In genomic region chr1:40409882-40410281, GRCm38 (mm10) we compare ENCODE assay signal across 28 mouse cellular contexts. TPM values are rescaled to one million over a fixed set of nuclear protein-coding genes. Genes with fewer than 3 reads are reported as not detected.
DNase-seq lines count a peak whose midpoint lies in the region; ATAC-seq and TF ChIP-seq lines count a peak whose summit lies in the region.
"Had no signal": no experiment of that assay in that cellular context is flagged by ENCODE, and none has a peak within 500 bp of the region (broad histone marks: within the 10 kb centered on the region; RNA-seq: fewer than 3 reads in every experiment).

No protein-coding gene starts in this region.

- H3K27me3 ChIP-seq in liver, adult 2 months (ENCODE audit: control insufficient read depth, insufficient read depth, low read length), result no peaks in the 10 kb centered on the region
- no peaks in the 10 kb centered on the region for H3K27me3 ChIP-seq in liver, embryonic 12.5 days (replicated peaks)
- H3K27me3 ChIP-seq: forebrain, embryonic 15.5 days; heart, embryonic 15.5 days; hindbrain, embryonic 13.5 days; limb, embryonic 15.5 days; liver, embryonic 15.5 days; lung, embryonic 15.5 days; neural tube, embryonic 13.5 days; Patski had no signal

- no peaks in the 10 kb centered on the region for H3K79me2 ChIP-seq in liver, adult 2 months (ENCODE audit: control insufficient read depth, insufficient read depth, low read length)

- intact Hi-C loops in left cerebral cortex, postnatal 4 days (cut with DNase I), result no loop called here

- TF ChIP-seq CTCF in liver, adult 2 months (IDR thresholded peaks at IDR 0.05; ENCODE audit: low read depth, low read length), result no peak

- no peak for TF ChIP-seq POLR2A in liver, adult 2 months (IDR thresholded peaks at IDR 0.05; ENCODE audit: extremely low read depth, insufficient read depth, low read length)

- no peak overlapping the region for H3K4me2 ChIP-seq in liver, embryonic 12.5 days
- H3K4me2 ChIP-seq: forebrain, embryonic 15.5 days; heart, embryonic 15.5 days; hindbrain, embryonic 13.5 days; limb, embryonic 15.5 days; liver, embryonic 15.5 days; lung, embryonic 15.5 days; midbrain, embryonic 11.5 days; neural tube, embryonic 13.5 days had no signal

- no peak overlapping the region for H3K27ac ChIP-seq in liver, adult 2 months (replicated peaks; ENCODE audit: insufficient read depth, low read depth, low read length)
- no peak overlapping the region for H3K27ac ChIP-seq in liver, embryonic 12.5 days
- H3K27ac ChIP-seq: forebrain, embryonic 15.5 days; heart, embryonic 15.5 days; hindbrain, embryonic 13.5 days; kidney, postnatal 0 days; limb, embryonic 15.5 days; liver, embryonic 15.5 days; lung, embryonic 15.5 days; neural tube, embryonic 13.5 days had no signal

- no peaks in the 10 kb centered on the region for H3K4me1 ChIP-seq in liver, adult 2 months (ENCODE audit: control insufficient read depth, insufficient read depth, low read length)
- peaks cover 10% of the 10 kb centered on the region for H3K4me1 ChIP-seq in liver, embryonic 12.5 days
- H3K4me1 ChIP-seq: forebrain, embryonic 15.5 days; heart, embryonic 15.5 days; hindbrain, embryonic 13.5 days; limb, embryonic 15.5 days; lung, embryonic 15.5 days; neural tube, embryonic 13.5 days had no signal

- H3K9ac ChIP-seq in liver, adult 2 months (ENCODE audit: low read depth, low read length), result no peak overlapping the region
- no peak overlapping the region for H3K9ac ChIP-seq in liver, embryonic 12.5 days
- H3K9ac ChIP-seq: forebrain, embryonic 15.5 days; heart, embryonic 15.5 days; hindbrain, embryonic 13.5 days; limb, embryonic 15.5 days; liver, embryonic 15.5 days; lung, embryonic 15.5 days; neural tube, embryonic 13.5 days had no signal

- ATAC-seq in liver, embryonic 12.5 days, result no peak
- peak; percentile 94 for ATAC-seq in common myeloid progenitor, adult 5-6 weeks (replicated peaks; ENCODE audit: low read depth, poor library complexity, severe bottlenecking)
- peak; percentile 95 for ATAC-seq in megakaryocyte, adult 5-6 weeks (ENCODE audit: poor library complexity, severe bottlenecking)
- ATAC-seq in erythroblast, adult 5-6 weeks (replicated peaks; ENCODE audit: low FRiP score, poor library complexity, severe bottlenecking), result no peak
- ATAC-seq: forebrain, embryonic 15.5 days; intestine, embryonic 16.5 days; Patski had no signal

- no peak overlapping the region for H3K4me3 ChIP-seq in liver, adult 2 months (ENCODE audit: insufficient read depth, low read depth, low read length)
- no peak overlapping the region for H3K4me3 ChIP-seq in liver, embryonic 12.5 days
- H3K4me3 ChIP-seq: forebrain, embryonic 15.5 days; heart, embryonic 15.5 days; hindbrain, embryonic 13.5 days; limb, embryonic 15.5 days; liver, embryonic 15.5 days; lung, embryonic 15.5 days; neural tube, embryonic 13.5 days had no signal

- H3K9me3 ChIP-seq in liver, embryonic 12.5 days (replicated peaks), result no peaks in the 10 kb centered on the region
- H3K9me3 ChIP-seq: forebrain, embryonic 15.5 days; heart, embryonic 15.5 days; hindbrain, embryonic 13.5 days; limb, embryonic 15.5 days; liver, embryonic 15.5 days; lung, embryonic 15.5 days; neural tube, embryonic 13.5 days had no signal

- DNase-seq in liver, adult 2 months (ENCODE audit: extremely low read depth, low read depth, low spot score), result peak; percentile 2
- DNase-seq in left cerebral cortex, postnatal 4 days, result no peak
- DNase-seq in adrenal gland, adult 18-20 months (ENCODE audit: low spot score in 2 of 2), result no peak
- DNase-seq: adrenal gland, postnatal 14 days; cerebellum, adult 8-10 months; cerebellum, postnatal 25 days; kidney, adult 8-10 months; kidney, postnatal 4 days had no signal

- WGBS in liver, adult 2 months, result 48% methylated on average over 1 of the region's 1 CpGs
- 47% methylated on average over 1 of the region's 1 CpGs for WGBS in liver, embryonic 12.5 days (ENCODE audit: insufficient replicate concordance)

- no peaks in the 10 kb centered on the region for H3K36me3 ChIP-seq in liver, adult 2 months (ENCODE audit: control insufficient read depth, insufficient read depth, low read length)
- no peaks in the 10 kb centered on the region for H3K36me3 ChIP-seq in liver, embryonic 12.5 days
- H3K36me3 ChIP-seq: forebrain, embryonic 15.5 days; heart, embryonic 15.5 days; hindbrain, embryonic 13.5 days; limb, embryonic 15.5 days; liver, embryonic 15.5 days; lung, embryonic 15.5 days; neural tube, embryonic 13.5 days had no signal

RNA-seq across cellular contexts. Expression of gene Il1rl1, which starts 19.5 kb away (rescaled TPM):
- under 0.01 and 0.07 TPM in 2 replicates for total RNA-seq in liver, adult 2 months (2014; rRNA removed)
- polyA plus RNA-seq in liver, adult 2 months (2012; rRNA removed), result not detected in 2 replicates
- 2.5 and 2.7 TPM in 2 replicates for polyA plus RNA-seq in liver, embryonic 12.5 days (2016; fragmentation: Nextera tagmentation; extraction: Ambion mirVana)
- 40.6 and 44.8 TPM in 2 replicates for total RNA-seq in common myeloid progenitor, adult 5-6 weeks (2017)
- 4.2 and 7.3 TPM in 2 replicates for total RNA-seq in megakaryocyte, adult 5-6 weeks (2015)
- 5.7 and 8.9 TPM in 2 replicates for total RNA-seq in megakaryocyte, adult 5-6 weeks (2017)
- total RNA-seq in left cerebral cortex, postnatal 4 days (2021), result under 1 TPM; 0.54 to 0.60 TPM
- total RNA-seq in adrenal gland, adult 18-20 months (2021), result 1 to 10 TPM in 1 of 2 experiments, under 1 TPM in 1; 0.40 to 1.1 TPM
- 9.6 and 12.1 TPM in 2 replicates for total RNA-seq in erythroblast, adult 5-6 weeks (2015; ENCODE audit: low replicate concordance)
- 15.3 and 16.7 TPM in 2 replicates for total RNA-seq in erythroblast, adult 5-6 weeks (2017; ENCODE audit: low replicate concordance)
- polyA plus RNA-seq: embryonic facial prominence, embryonic 11.5 days; forebrain, embryonic 15.5 days; hindbrain, embryonic 13.5 days; neural tube, embryonic 13.5 days had no signal

RNA-seq across cellular contexts. Expression of gene Il18r1, which starts 55.5 kb away (rescaled TPM):
- total RNA-seq in liver, adult 2 months (2014; rRNA removed), result 0.20 and 0.28 TPM in 2 replicates
- polyA plus RNA-seq in liver, adult 2 months (2012; rRNA removed), result 0.05 and 0.07 TPM in 2 replicates
- polyA plus RNA-seq in liver, embryonic 12.5 days (2016; fragmentation: Nextera tagmentation; extraction: Ambion mirVana), result not detected in 2 replicates
- 1.1 and 1.6 TPM in 2 replicates for total RNA-seq in common myeloid progenitor, adult 5-6 weeks (2017)
- 6.8 and 8.9 TPM in 2 replicates for total RNA-seq in megakaryocyte, adult 5-6 weeks (2015)
- 11.6 and 15.4 TPM in 2 replicates for total RNA-seq in megakaryocyte, adult 5-6 weeks (2017)
- not detected for total RNA-seq in left cerebral cortex, postnatal 4 days (2021)
- under 1 TPM; 0.07 to 0.54 TPM for total RNA-seq in adrenal gland, adult 18-20 months (2021)
- total RNA-seq in erythroblast, adult 5-6 weeks (2015; ENCODE audit: low replicate concordance), result 0.58 and 1.5 TPM in 2 replicates
- 1.5 and 3.4 TPM in 2 replicates for total RNA-seq in erythroblast, adult 5-6 weeks (2017; ENCODE audit: low replicate concordance)
- total RNA-seq: layer of hippocampus, adult 8-10 months; layer of hippocampus, postnatal 25 days; left cerebral cortex, adult 8-10 months; midbrain, postnatal 0 days had no signal
- polyA plus RNA-seq: embryonic facial prominence, embryonic 11.5 days; forebrain, embryonic 15.5 days; hindbrain, embryonic 13.5 days; neural tube, embryonic 13.5 days; Patski had no signal

Comparison
In these comparisons a context has a peak if more than half of its experiments do, and no peak if none do; other contexts are left out.
1. ATAC-seq: peak in common myeloid progenitor, adult 5-6 weeks (single experiment) and megakaryocyte, adult 5-6 weeks (single experiment); none in liver, embryonic 12.5 days (single experiment) and erythroblast, adult 5-6 weeks (single experiment).